Comparison of ENCODE assay signal across 8 mouse cellular contexts in genomic region chr1:192799165-192799991, GRCm38 (mm10). TPM values are rescaled to one million over a fixed set of nuclear protein-coding genes. Genes with fewer than 3 reads are reported as not detected.
DNase-seq lines count a peak whose midpoint lies in the region; ATAC-seq lines count a peak whose summit lies in the region.

No protein-coding gene starts in this region.

- no peak; the same call in 1 of the 2 replicates for ATAC-seq in hindbrain, embryonic 13.5 days (ENCODE audit: low FRiP score)
- no peak for ATAC-seq in neural tube, embryonic 13.5 days (ENCODE audit: low read depth)

- 0 out of 2 replicates have a peak, but pooled peaks cover 5% of the 10 kb centered on the region for H3K9me3 ChIP-seq in embryonic facial prominence, embryonic 10.5 days
- H3K9me3 ChIP-seq in hindbrain, embryonic 13.5 days: no peaks in the 10 kb centered on the region
- no peaks in the 10 kb centered on the region for H3K9me3 ChIP-seq in neural tube, embryonic 13.5 days

- H3K4me2 ChIP-seq in hindbrain, embryonic 13.5 days: no peak overlapping the region
- H3K4me2 ChIP-seq in neural tube, embryonic 13.5 days: no peak overlapping the region

- H3K4me1 ChIP-seq in embryonic facial prominence, embryonic 10.5 days: peaks cover 62% of the 10 kb centered on the region
- H3K4me1 ChIP-seq in hindbrain, embryonic 13.5 days (replicated peaks): peaks cover 20% of the 10 kb centered on the region
- peaks cover 26% of the 10 kb centered on the region for H3K4me1 ChIP-seq in neural tube, embryonic 13.5 days (replicated peaks)

- peak; percentile 45 to 66 for DNase-seq in kidney, postnatal 4 days
- no peak for DNase-seq in kidney, postnatal 25 days
- DNase-seq in embryonic facial prominence, embryonic 10.5 days (ENCODE audit: low spot score): peak; percentile 83
- DNase-seq in adrenal gland, postnatal 4 days (ENCODE audit: low spot score in 2 of 2): no peak
- no peak for DNase-seq in layer of hippocampus, adult 9-10 months (ENCODE audit: low spot score)
- DNase-seq in urinary bladder, postnatal 36 days (ENCODE audit: low spot score in 2 of 2): no peak

- 13% methylated on average over 10 of the region's 10 CpGs for WGBS in embryonic facial prominence, embryonic 10.5 days
- 37% methylated on average over 10 of the region's 10 CpGs for WGBS in hindbrain, embryonic 13.5 days
- WGBS in neural tube, embryonic 13.5 days: 37% methylated on average over 10 of the region's 10 CpGs

- H3K27ac ChIP-seq in embryonic facial prominence, embryonic 10.5 days (replicated peaks): peak overlapping the region; percentile 87
- H3K27ac ChIP-seq in hindbrain, embryonic 13.5 days: peak overlapping the region; percentile 48; the same call in 1 of the 2 replicates
- peak overlapping the region; percentile 43; the same call in 1 of the 2 replicates for H3K27ac ChIP-seq in neural tube, embryonic 13.5 days (replicated peaks)

- H3K36me3 ChIP-seq in embryonic facial prominence, embryonic 10.5 days (replicated peaks): no peaks in the 10 kb centered on the region
- H3K36me3 ChIP-seq in hindbrain, embryonic 13.5 days: no peaks in the 10 kb centered on the region
- no peaks in the 10 kb centered on the region for H3K36me3 ChIP-seq in neural tube, embryonic 13.5 days

- H3K27me3 ChIP-seq in embryonic facial prominence, embryonic 10.5 days (replicated peaks; ENCODE audit: low read depth, poor library complexity, severe bottlenecking): no peaks in the 10 kb centered on the region; the same call in 1 of the 2 replicates
- no peaks in the 10 kb centered on the region for H3K27me3 ChIP-seq in hindbrain, embryonic 13.5 days
- no peaks in the 10 kb centered on the region for H3K27me3 ChIP-seq in neural tube, embryonic 13.5 days

- peak overlapping the region; percentile 23; the same call in 1 of the 2 replicates for H3K4me3 ChIP-seq in embryonic facial prominence, embryonic 10.5 days
- no peak overlapping the region for H3K4me3 ChIP-seq in hindbrain, embryonic 13.5 days
- H3K4me3 ChIP-seq in neural tube, embryonic 13.5 days: no peak overlapping the region

- H3K9ac ChIP-seq in hindbrain, embryonic 13.5 days: peak overlapping the region; percentile 5; the same call in 1 of the 2 replicates
- no peak overlapping the region for H3K9ac ChIP-seq in neural tube, embryonic 13.5 days

RNA-seq across cellular contexts. Expression of gene Hhat, which starts 28.4 kb away (rescaled TPM):
- 9.3 and 9.9 TPM in 2 replicates for polyA plus RNA-seq in embryonic facial prominence, embryonic 10.5 days (2016; fragmentation: Nextera tagmentation; extraction: Ambion mirVana)
- polyA plus RNA-seq in hindbrain, embryonic 13.5 days (2015; fragmentation: Nextera tagmentation; extraction: Ambion mirVana): 3.6 and 4.6 TPM in 2 replicates
- polyA plus RNA-seq in neural tube, embryonic 13.5 days (2015; fragmentation: Nextera tagmentation; extraction: Ambion mirVana): 4.4 and 4.6 TPM in 2 replicates
- 10 to 100 TPM; 14.4 to 15.1 TPM for total RNA-seq in adrenal gland, postnatal 4 days (2021)

RNA-seq across cellular contexts. Expression of gene Sertad4, which starts 56.2 kb away (rescaled TPM):
- polyA plus RNA-seq in embryonic facial prominence, embryonic 10.5 days (2016; fragmentation: Nextera tagmentation; extraction: Ambion mirVana): 23.6 and 33.4 TPM in 2 replicates
- polyA plus RNA-seq in hindbrain, embryonic 13.5 days (2015; fragmentation: Nextera tagmentation; extraction: Ambion mirVana): 26.0 and 27.5 TPM in 2 replicates
- polyA plus RNA-seq in neural tube, embryonic 13.5 days (2015; fragmentation: Nextera tagmentation; extraction: Ambion mirVana): 27.8 and 30.3 TPM in 2 replicates
- total RNA-seq in adrenal gland, postnatal 4 days (2021): 10 to 100 TPM; 19.5 to 21.8 TPM

Comparison
In these comparisons a context has a peak if more than half of its experiments do, and no peak if none do; other contexts are left out.
1. DNase-seq: peak in kidney, postnatal 4 days (2 of 2) and embryonic facial prominence, embryonic 10.5 days (single experiment); none in kidney, postnatal 25 days (0 of 2), adrenal gland, postnatal 4 days (0 of 2), layer of hippocampus, adult 9-10 months (single experiment) and urinary bladder, postnatal 36 days (0 of 2).
2. Peak in every context shown above with its lines, with median percentiles within 50 percentile points of each other: H3K27ac ChIP-seq.